19 mouse cellular contexts compared by ENCODE assay signal in the genomic region with DNA sequence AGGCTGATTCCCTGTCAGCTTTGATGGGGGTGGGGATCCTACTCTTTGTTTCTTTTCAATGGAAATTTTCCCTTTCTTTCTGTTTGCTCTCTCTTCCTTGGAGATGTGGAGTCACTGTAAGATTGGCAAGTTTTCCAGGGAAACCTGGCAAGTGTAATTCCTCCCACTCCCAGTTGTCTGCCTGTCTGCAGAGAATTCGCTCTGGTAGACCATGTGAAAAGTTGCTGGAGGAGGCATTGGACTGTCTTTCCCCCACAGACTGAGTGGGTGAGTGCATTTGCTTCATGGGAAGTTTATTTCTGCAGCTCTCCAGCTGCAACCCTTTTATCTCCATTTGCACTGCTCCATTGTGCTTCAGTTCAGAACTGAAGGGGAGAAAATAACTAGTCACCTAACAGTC.
DNase-seq lines count a peak whose midpoint lies in the region; ATAC-seq and TF ChIP-seq lines count a peak whose summit lies in the region.
"Had no signal": no experiment of that assay in that cellular context is flagged by ENCODE, and none has a peak within 500 bp of the region (broad histone marks: within the 10 kb centered on the region; RNA-seq: fewer than 3 reads in every experiment).

No protein-coding gene starts in this region.

- TF ChIP-seq CTCF in cortical plate, adult 2 months (IDR thresholded peaks at IDR 0.05; ENCODE audit: extremely low read depth, insufficient read depth, low read length): no peak
- TF ChIP-seq CTCF in left cerebral cortex, adult 2 months (IDR thresholded peaks at IDR 0.05): no peak
- no peak for TF ChIP-seq CTCF in stomach, postnatal 0 days (IDR thresholded peaks at IDR 0.05; ENCODE audit: low read depth)

- no peak overlapping the region for H3K9ac ChIP-seq in stomach, postnatal 0 days (ENCODE audit: low read length)
- H3K9ac ChIP-seq: hindbrain, embryonic 12.5 days; intestine, embryonic 15.5 days; liver, embryonic 13.5 days; midbrain, embryonic 15.5 days had no signal

- no peak for ATAC-seq in stomach, postnatal 0 days (ENCODE audit: low FRiP score, low TSS enrichment)
- ATAC-seq: forebrain, embryonic 16.5 days; intestine, embryonic 15.5 days; midbrain, embryonic 15.5 days had no signal

- H3K36me3 ChIP-seq in stomach, postnatal 0 days (ENCODE audit: control insufficient read depth, insufficient read depth, low read length): no peaks in the 10 kb centered on the region
- H3K36me3 ChIP-seq: embryonic facial prominence, embryonic 10.5 days; G1E; hindbrain, embryonic 12.5 days; intestine, embryonic 15.5 days; limb, embryonic 10.5 days; liver, embryonic 13.5 days; midbrain, embryonic 15.5 days had no signal

- H3K9me3 ChIP-seq in stomach, postnatal 0 days (ENCODE audit: control insufficient read depth, low read length): no peaks in the 10 kb centered on the region
- H3K9me3 ChIP-seq: embryonic facial prominence, embryonic 10.5 days; G1E; hindbrain, embryonic 12.5 days; intestine, embryonic 15.5 days; limb, embryonic 10.5 days; liver, embryonic 13.5 days; midbrain, embryonic 15.5 days had no signal

- peak; percentile 77 to 84 for DNase-seq in layer of hippocampus, adult 18-20 months (ENCODE audit: low spot score in 2 of 2)
- peak; percentile 37 to 49 for DNase-seq in left cerebral cortex, adult 2 months (ENCODE audit: extremely low spot score in 1 of 2, low spot score in 2 of 2)
- peak; percentile 76 for DNase-seq in right cerebral cortex, postnatal 25 days
- DNase-seq in thymus, postnatal 10 days (ENCODE audit: low spot score in 2 of 2): no peak
- no peak for DNase-seq in stomach, postnatal 0 days (ENCODE audit: low spot score)
- DNase-seq in spleen, postnatal 14 days (ENCODE audit: low spot score in 2 of 2): no peak
- DNase-seq: adrenal gland, postnatal 25 days; cerebellum, postnatal 25 days; liver, embryonic 13.5 days had no signal

- H3K4me3 ChIP-seq in cortical plate, adult 2 months (ENCODE audit: insufficient read depth, low read length): no peak overlapping the region
- no peak overlapping the region for H3K4me3 ChIP-seq in left cerebral cortex, adult 2 months
- H3K4me3 ChIP-seq in stomach, postnatal 0 days (ENCODE audit: low read depth, low read length): no peak overlapping the region
- H3K4me3 ChIP-seq: embryonic facial prominence, embryonic 10.5 days; erythroblast, embryonic 14.5 days; hindbrain, embryonic 12.5 days; intestine, embryonic 15.5 days; limb, embryonic 10.5 days; liver, embryonic 13.5 days; midbrain, embryonic 15.5 days had no signal

- peak overlapping the region; percentile 27; the same call in 1 of the 2 replicates for H3K27ac ChIP-seq in cortical plate, adult 2 months (ENCODE audit: insufficient read depth, low read length)
- peak overlapping the region; percentile 83 for H3K27ac ChIP-seq in left cerebral cortex, adult 2 months
- no peak overlapping the region for H3K27ac ChIP-seq in stomach, postnatal 0 days (replicated peaks)
- H3K27ac ChIP-seq: embryonic facial prominence, embryonic 10.5 days; hindbrain, embryonic 12.5 days; intestine, embryonic 15.5 days; kidney, postnatal 0 days; limb, embryonic 10.5 days; liver, embryonic 13.5 days; midbrain, embryonic 15.5 days had no signal

- no peak for TF ChIP-seq EP300 in stomach, postnatal 0 days (optimal IDR thresholded peaks at IDR 0.05)

- H3K4me2 ChIP-seq in stomach, postnatal 0 days (replicated peaks; ENCODE audit: low read depth): no peak overlapping the region
- H3K4me2 ChIP-seq: hindbrain, embryonic 12.5 days; intestine, embryonic 15.5 days; liver, embryonic 13.5 days; midbrain, embryonic 15.5 days had no signal

- no peaks in the 10 kb centered on the region for H3K4me1 ChIP-seq in cortical plate, adult 2 months (ENCODE audit: control insufficient read depth, insufficient read depth, low read length)
- H3K4me1 ChIP-seq in stomach, postnatal 0 days (replicated peaks; ENCODE audit: control insufficient read depth, insufficient read depth): no peaks in the 10 kb centered on the region
- H3K4me1 ChIP-seq: embryonic facial prominence, embryonic 10.5 days; hindbrain, embryonic 12.5 days; intestine, embryonic 15.5 days; limb, embryonic 10.5 days; liver, embryonic 13.5 days; midbrain, embryonic 15.5 days had no signal

- intact Hi-C loops in left cerebral cortex, adult 2 months (cut with DNase I): loop anchor here (1.0 to 5.0 kb wide), 3 partner anchors 22 to 153 kb away; no protein-coding TSS in a partner anchor

- 61% methylated on average over 1 of the region's 1 CpGs for WGBS in stomach, postnatal 0 days

- TF ChIP-seq POLR2A in cortical plate, adult 2 months (IDR thresholded peaks at IDR 0.05; ENCODE audit: extremely low read depth, insufficient read depth, low read length): no peak

- no peaks in the 10 kb centered on the region for H3K27me3 ChIP-seq in stomach, postnatal 0 days (ENCODE audit: control insufficient read depth, insufficient read depth, low read length)
- H3K27me3 ChIP-seq: hindbrain, embryonic 12.5 days; intestine, embryonic 15.5 days; liver, embryonic 13.5 days; midbrain, embryonic 15.5 days had no signal

Comparison
In these comparisons a context has a peak if more than half of its experiments do, and no peak if none do; other contexts are left out.
1. DNase-seq: peak in layer of hippocampus, adult 18-20 months (2 of 2), left cerebral cortex, adult 2 months (2 of 2) and right cerebral cortex, postnatal 25 days (single experiment); none in thymus, postnatal 10 days (0 of 2), stomach, postnatal 0 days (single experiment) and spleen, postnatal 14 days (0 of 2).